Mouse (Mus musculus) layer of hippocampus, postnatal 10 days (tissue): ENCODE results near the gene Pygm. TPM values are rescaled to one million over a fixed set of nuclear protein-coding genes. Genes with fewer than 3 reads are reported as not detected.

Experiments used
- DNase-seq, 2 experiments: peaks; one replicate each; pipeline ENCODE4 v3.0.0; 2021; ENCODE audit warnings: low spot score in 2 of 2
- long read RNA-seq: library from polyadenylated mRNA; stranded (forward); transcript quantifications from one replicate; pipeline ENCODE4 v2.0.0, GENCODE M21; 2023
- total RNA-seq, 2 experiments: library from RNA; stranded (reverse); gene quantifications; 2 replicates each; pipeline ENCODE4 v1.2.3; 2021

The Pygm gene
- 10 to 100 TPM; 16.2 to 17.4 TPM for total RNA-seq
- long read RNA-seq, partial matches to known transcripts = 3 of 7 reads
- long read RNA-seq, other reads (novel, unspliced or antisense) = 0 of 7 reads

DNA sequence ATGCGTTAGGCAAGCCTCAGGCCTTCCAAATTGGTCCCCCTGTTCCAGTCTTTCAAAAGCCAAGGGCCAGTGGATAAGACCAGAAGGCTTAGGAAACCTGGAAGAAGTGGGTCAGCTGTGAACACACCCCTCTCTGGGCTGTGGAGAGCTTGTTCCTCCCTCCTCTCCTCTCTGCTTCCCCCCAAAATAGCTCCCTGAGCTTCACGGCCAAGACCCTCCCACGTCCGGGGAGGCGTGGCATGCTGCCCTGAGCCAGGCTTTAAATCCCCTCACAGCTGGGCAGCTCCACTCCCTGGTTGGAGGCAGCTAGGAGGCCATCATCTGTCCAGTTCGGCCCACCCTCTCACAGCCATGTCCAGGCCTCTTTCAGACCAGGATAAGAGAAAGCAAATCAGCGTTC lies at the start of gene Pygm:
Pygm (plus strand) TSS at position 272 of the 400 bp plus-strand sequence.
- peak in 1 of 2 experiments; percentile 63 for DNase-seq

DNA sequence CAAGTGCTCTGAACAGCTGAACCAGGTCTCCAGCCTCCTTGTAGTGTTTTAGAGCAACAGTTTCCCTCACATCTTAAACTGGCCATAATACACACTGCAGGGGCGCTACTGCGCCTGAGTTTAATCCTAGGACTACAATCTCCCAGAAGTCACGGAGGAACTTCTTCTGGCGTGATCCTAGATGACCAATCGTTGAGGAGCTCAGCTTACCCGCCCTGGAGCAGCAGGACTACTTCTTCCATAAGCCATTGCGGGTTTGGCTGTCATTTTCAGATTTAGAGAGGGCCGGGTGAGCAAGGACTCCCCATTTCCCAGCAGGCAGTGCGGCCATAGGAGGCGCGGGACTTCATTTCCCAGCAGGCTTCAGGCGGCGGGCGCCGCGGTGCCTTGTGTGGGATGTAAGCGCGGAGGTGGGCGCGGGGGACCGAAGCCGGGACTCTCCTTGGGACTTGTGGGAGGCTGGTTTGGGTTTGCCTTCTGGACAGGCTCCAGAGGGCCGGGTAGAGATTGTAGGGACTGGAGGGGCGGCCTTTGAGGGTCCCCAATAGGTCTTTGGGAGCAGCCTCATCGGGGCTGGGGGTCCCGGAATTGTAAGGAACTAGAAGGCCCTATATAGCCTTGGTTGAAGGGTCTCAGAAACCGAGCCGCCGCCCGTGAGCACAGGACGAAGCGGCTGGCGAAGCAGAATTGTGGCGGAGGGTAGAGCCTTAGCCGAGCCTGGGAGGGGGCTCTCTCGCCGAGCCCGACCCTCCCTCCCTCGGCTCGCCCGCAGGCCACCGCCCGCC lies 49.3 kb upstream of the Pygm start, which contains the start of gene Men1:
Men1 (plus strand) TSS at position 307 of the 785 bp plus-strand sequence.
- peak; percentile 91 to 94 for DNase-seq

DNA sequence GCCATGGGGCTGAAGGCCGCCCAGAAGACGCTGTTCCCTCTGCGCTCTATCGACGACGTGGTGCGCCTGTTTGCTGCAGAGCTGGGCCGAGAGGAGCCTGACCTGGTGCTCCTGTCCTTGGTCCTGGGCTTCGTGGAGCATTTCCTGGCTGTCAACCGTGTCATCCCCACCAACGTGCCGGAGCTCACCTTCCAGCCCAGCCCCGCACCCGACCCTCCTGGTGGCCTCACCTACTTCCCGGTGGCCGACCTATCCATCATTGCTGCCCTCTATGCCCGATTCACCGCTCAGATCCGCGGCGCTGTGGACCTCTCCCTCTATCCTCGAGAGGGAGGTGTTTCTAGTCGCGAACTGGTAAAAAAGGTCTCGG lies 48.8 kb upstream of the Pygm start:
- DNase-seq = peak; percentile 37 to 44

DNA sequence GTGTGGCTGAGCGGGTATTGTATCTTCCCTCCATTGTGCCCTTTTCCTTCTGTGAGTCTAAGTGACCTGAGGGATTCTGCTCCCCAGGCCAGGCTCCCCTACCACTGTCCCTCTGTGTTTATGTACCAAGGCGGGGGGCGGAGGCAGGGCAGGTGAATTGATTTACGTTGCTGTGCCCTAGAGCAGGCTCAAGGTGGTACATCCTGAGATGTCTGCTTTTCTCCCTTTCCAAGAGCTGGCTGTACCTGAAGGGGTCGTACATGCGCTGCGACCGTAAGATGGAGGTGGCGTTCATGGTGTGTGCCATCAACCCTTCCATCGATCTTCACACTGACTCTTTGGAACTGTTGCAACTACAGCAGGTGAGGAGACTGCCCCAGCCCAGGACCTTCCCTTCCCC lies 47.3 kb upstream of the Pygm start:
- DNase-seq = no peak

DNA sequence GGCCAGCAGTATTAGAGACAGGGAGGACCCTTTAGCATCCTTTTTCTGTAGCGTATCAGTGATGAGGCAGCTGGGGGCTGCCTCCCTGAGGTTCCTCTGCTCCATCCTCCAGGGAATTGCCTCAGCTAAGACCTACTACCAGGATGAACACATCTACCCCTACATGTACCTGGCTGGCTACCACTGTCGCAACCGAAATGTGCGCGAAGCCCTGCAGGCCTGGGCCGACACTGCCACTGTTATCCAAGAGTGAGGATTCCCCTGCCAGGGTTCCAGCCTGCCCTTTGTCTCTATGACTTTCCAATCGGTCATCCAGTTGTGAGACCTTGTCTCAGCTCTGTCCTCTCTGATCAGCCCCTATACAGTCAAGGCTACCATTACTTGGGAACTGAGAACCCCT lies 46.0 kb upstream of the Pygm start:
- DNase-seq = no peak

DNA sequence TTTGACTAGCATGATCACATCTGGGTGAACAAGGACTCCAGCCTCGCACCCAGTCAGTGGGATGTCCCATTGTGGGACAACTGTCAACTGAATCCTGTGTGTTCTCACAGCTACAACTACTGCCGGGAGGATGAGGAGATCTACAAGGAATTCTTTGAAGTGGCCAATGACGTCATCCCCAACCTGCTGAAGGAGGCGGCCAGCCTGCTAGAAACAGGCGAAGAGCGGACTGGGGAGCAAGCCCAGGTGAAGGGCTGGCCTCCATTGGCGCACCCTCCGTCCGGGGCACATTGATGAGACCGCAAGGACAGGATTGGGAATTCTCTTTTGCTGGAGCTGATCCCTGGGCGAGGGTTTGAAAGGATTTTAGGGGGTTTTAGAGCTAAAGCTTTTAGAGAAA lies 45.5 kb upstream of the Pygm start:
- no peak for DNase-seq

DNA sequence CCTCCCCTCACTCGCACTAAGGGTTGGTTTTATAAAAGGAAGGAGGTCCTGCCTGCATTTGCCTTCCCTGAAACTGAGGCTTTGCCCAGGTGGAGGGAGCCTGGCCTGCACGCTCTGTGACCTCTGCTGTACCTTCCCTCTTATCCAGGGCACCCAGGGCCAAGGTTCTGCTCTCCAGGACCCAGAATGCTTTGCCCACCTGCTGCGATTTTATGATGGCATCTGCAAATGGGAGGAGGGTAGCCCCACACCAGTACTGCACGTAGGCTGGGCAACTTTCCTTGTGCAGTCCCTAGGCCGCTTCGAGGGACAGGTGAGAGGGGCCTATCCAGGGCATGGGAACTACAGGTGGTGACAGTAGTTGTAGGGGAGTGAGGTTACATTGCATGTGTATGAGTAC lies 45.0 kb upstream of the Pygm start:
- DNase-seq = no peak

DNA sequence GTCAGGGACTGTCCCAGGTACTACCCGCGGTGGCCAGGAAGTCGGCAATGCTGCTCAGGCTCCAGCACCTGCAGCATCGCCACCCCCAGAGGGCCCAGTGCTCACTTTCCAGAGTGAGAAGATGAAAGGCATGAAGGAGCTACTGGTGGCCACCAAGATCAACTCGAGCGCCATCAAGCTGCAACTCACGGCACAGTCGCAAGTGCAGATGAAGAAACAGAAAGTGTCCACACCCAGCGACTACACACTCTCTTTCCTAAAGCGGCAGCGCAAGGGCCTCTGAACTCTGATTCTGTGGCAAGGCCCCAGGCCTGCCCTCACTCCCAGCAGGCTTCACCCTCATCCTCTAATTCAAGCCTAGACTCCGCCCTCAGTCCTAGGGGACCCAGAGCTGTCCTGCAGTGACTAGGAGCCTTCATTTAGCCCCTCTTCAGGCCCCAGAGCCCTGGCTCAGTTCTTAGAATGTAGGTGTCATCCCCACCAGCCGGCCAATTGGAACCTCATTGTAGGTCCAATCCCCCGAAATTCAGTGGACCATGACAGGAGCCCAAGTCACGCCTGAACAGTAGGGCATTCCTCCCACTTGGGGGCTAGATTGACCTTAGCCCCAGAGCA lies 44.2 kb upstream of the Pygm start:
- no peak for DNase-seq

DNA sequence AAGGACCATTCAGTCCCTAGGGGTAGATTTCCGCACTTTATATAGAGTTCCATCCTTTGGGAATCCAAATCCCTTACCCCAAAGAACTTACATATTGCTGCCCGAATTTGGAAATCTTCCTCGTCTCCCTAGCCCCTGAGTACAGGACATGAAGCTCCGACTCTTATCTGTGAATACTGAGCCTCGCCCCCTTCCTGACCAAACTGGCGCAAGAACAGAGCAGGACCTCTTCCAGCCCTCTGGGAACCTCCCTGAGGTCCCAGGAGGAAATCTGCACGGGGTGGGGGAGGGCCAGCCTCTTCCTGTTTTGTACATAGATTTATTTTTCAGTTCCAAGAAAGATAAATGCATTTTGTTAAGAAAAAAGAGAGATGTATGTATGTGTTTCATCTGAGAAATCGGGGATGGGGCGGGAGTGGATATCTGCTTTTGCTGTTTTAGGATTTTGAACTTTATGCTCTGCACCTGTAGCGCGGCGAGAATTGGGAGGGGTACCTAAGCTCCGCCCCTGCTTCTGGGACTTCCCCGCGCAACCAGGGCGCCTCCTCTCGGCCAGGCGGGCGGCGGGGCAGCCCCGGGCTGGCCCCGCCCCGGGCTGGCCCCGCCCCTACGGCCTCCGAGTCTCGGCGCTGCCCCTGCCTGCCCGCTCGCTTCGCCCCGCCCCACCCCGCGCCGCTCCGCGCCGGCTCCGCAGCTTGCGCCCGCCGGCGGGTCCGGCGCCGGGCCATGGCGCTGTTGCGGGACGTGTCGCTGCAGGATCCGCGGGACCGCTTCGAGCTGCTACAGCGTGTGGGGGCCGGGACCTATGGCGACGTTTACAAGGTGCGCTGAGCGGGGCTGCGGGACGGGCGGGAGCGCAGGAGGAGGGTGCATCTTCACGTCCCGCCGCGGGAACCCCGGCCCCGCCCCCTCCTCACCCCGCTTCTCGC lies 43.4 kb upstream of the Pygm start, which contains the start of gene Map4k2:
Map4k2 (plus strand) TSS at position 612 of the 929 bp plus-strand sequence.
- DNase-seq = peak; percentile 68 to 79

DNA sequence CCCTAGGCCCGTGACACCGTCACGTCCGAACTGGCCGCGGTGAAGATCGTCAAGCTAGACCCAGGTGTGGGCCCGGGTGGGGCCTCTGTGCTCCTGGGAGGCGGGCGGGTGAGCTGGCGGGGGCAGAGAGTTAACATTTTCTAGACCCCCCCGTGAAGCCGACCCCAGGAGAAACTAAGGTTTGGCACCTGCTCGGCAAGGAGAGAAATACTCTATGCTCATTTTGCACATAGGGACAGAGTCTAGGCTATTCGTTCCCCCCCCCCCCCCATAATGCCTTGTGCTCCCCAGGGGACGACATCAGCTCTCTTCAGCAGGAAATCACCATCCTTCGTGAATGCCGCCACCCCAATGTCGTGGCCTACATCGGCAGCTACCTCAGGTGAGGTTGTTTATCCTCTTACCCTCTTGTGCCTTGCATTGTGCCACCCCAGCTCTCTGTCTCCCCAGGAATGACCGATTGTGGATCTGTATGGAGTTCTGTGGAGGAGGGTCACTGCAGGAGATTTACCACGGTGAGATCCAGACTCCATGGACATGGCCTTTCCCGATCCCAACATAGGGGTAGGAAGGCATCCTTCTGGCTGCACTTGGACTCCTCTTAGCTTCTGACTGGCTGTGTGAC lies 42.6 kb upstream of the Pygm start:
- no peak for DNase-seq

DNA sequence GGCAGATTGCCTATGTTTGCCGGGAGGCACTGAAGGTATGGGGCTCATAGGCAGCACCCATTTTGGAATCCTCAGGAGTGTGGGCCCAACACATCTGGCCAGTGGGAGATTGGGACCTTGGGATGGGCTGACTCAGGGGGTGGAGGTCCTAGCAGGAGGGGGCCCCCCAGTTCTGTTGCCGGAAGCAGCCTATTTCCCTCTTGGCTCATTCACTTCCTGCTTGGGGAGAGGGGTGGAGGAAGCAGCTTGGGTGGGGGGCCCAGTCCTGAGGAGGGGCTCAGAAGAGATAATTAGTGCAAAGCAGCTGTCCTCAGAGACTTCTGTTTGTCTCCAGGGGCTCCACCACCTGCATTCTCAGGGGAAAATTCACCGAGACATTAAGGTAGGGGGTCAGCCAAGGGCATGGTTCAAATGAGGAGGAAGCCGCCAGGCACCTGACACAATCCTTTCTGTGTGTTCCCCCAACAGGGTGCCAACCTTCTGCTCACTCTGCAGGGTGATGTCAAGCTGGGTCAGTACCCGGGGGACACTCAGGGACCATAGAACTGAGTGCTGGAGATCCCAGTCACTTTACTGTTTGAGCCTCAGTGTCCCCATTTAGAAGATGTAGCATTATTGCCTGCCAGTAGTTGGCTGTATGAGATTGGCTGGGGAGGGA lies 41.8 kb upstream of the Pygm start:
- DNase-seq = no peak

DNA sequence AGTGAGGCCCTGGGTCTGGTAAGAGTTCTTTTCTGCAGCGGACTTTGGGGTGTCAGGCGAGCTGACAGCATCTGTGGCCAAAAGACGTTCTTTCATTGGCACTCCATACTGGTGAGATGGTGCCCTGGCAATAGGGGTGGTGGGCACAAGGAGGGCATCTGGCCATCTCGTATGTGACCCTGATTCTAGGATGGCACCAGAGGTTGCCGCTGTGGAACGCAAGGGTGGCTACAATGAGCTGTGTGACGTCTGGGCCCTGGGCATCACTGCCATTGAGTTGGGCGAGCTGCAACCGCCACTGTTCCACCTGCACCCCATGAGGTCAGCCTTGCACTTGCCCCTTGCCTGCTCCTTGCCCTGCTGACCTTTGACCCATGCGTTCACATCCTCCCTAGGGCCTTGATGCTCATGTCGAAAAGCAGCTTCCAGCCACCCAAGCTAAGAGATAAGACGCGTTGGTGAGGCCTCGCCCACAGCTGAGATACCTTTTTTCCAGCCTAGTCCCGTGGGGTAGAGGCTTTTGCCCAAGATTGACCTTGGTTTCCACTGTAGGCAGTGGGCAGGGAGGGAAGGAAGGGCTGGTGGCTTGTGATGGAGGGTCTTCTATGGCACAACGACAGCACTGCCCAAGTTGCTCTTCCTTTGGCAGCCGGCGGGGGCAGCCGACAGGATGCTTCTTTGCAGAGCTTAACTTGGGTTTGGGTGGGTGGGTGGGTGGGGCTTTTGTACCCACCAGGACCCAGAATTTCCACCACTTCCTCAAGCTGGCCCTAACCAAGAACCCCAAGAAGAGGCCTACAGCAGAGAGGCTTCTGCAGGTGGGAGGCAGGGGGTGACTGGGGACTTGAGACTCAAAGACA lies 40.9 kb upstream of the Pygm start:
- no peak for DNase-seq

DNA sequence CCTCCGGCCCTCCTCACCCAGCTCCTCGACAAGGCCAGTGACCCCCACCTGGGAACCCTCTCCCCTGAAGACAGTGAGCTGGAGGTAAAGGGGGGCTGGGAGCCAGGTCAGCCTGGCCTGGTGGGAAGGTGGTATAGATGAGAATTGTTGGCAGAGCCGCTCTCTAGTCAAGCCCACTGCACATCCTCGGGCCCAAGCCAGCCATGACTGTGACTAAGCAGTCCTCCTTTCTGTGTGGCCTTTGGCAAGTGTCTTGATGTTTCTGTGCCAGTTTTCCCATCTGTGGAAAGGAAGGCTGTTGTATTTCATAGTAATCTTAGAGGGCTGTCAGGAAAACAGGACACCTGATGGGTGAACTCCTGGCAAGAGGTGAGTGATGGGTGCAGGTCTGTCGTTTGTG lies 40.2 kb upstream of the Pygm start:
- DNase-seq = no peak

DNA sequence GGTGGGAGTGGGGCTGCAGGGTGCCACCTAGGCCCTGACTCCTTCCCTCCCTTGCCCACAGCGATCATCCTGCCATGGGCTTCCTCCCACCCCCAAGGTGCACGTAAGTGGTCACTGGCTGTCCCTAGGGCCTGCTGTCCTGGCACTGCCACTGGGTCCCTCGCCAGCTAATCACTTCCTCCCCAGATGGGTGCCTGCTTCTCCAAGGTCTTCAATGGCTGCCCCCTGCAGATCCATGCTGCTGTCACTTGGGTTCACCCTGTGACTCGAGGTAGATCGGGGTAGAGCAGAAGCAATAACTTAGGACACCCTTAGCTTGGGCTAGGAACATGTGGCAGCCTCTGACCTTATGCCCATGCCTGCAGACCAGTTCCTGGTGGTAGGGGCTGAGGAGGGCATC lies 38.2 kb upstream of the Pygm start:
- no peak for DNase-seq

DNA sequence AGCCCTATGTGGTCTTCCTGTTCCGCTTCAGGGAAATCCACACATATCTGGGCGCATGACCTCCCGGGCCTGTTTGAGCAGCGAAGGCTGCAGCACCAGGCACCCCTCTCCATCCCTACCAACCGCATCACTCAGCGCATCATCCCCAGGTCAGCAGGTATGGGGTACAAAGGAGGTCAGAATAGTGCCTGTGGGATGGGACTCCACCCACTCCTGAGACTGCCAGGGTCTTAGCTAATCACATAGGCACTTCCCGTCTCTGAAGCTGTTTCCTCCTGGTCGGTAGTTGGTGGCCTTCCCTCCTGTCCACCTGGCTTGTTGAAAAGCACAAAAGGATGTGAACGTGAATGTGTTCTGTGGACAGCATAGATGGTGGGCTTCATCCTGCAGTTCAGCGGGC lies 37.5 kb upstream of the Pygm start:
- no peak for DNase-seq

DNA sequence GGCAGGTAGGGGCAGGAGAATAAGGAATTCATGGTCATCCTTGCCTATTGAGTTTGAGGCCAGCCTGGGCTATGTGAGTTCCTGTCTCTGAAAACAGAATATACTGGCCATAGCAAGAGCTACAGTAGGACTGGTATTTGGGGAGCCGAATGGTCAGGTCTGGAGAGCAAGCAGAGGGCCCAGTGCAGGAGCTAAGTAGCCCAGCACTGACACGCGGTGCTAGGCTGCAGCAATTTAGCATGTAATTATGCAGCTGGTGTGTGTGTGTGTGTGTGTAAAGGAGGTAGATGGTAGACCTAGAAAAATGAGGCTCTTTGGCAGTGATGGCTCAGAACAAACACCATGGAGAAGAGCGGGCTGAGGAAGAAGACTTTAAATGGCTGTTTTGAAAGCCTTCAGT lies 36.6 kb upstream of the Pygm start:
- DNase-seq = no peak

DNA sequence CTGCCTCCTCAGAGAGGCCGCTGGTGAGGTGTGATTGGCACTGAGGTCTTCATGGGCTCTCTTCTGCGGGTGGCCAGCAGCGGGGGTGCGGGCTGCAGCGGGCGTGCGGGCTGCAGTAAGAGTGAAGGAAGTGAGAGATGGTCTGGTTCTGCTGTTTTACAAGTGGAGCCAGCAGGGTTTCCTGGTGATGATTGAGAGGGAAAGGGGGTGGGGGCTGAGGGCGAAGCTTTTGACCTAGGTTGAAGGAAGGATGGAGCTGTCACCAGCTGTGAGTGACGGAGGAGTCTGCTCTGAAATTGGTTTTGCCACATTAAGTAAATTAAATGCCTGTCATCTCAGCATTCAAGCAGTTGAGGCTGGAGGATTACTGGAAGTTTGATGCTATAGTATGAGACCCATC lies 35.5 kb upstream of the Pygm start:
- no peak for DNase-seq

DNA sequence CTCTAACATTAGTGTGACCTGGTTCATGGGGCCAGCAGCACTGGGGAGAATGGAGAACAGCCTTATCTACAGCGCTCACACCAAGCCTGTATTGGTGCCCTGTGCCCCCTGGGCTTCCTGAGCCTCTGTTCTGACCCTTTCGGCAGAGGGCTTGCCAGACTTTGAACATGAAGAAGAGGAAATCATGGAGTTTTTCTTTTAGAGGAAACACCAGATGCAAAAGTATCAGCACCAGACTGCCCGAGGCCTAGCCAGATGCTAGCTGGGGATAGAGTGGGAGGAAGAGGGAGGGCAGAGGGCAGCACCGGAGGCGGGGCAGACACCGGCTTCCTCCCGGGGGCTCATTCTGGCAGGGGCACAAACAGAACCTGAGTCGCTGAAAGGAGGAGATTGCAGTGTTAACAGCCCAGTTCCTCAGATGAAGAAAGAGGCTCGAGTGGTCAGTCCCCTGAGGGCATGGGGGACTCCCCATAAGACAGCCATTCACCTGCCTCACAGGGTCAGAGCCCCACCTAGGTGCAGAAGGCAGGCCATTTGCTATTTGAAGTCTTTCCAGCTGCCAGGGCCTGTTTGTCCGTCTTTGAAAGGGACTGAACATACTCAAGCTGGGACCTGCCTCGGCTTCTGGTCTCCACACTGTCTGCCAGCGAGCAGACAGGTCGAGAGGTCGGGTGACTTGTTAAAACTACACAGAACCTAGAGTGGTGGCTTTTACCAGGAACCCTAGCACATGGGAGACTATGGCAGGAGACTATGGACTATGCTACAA lies 34.8 kb upstream of the Pygm start:
- no peak for DNase-seq
